13 mouse cellular contexts compared by ENCODE assay signal in genomic region chr17:4457491-4457890, GRCm38 (mm10).
A peak's percentile ranks its signal among the peaks of the same experiment; 100 is the strongest.
DNase-seq lines count a peak whose midpoint lies in the region.
"Had no signal": no experiment of that assay in that cellular context is flagged by ENCODE, and none has a peak within 500 bp of the region (broad histone marks: within the 10 kb centered on the region; RNA-seq: fewer than 3 reads in every experiment).

No protein-coding gene starts in this region.

- DNase-seq in layer of hippocampus, adult 18-20 months (ENCODE audit: low spot score in 2 of 2): peak; percentile 57 to 75
- DNase-seq in layer of hippocampus, postnatal 10 days (ENCODE audit: low spot score in 2 of 2): no peak
- DNase-seq in layer of hippocampus, adult 8-10 months (ENCODE audit: low spot score in 2 of 2): peak; percentile 33 to 35
- peak; percentile 17 to 24 for DNase-seq in layer of hippocampus, postnatal 36 days
- DNase-seq in spleen, postnatal 4 days (ENCODE audit: low spot score in 2 of 2): no peak
- no peak for DNase-seq in retina, embryonic 14.5 days (ENCODE audit: low spot score)
- DNase-seq: adrenal gland, adult 8-10 months; cerebellum, adult 11 months; cerebellum, adult 8-10 months; cerebellum, postnatal 25 days; gastrocnemius, postnatal 14 days; heart, adult 2 months; heart, postnatal 36 days had no signal

Comparison
In these comparisons a context has a peak if more than half of its experiments do, and no peak if none do; other contexts are left out.
1. DNase-seq: peak in layer of hippocampus, adult 18-20 months (2 of 2), layer of hippocampus, adult 8-10 months (2 of 2) and layer of hippocampus, postnatal 36 days (2 of 2); none in layer of hippocampus, postnatal 10 days (0 of 2), spleen, postnatal 4 days (0 of 2) and retina, embryonic 14.5 days (single experiment).